Mouse (Mus musculus) kidney, adult 9 months (tissue): ENCODE results near the gene Uevld.
"Not testable (repeated sequence)": the region's sequence is repeated elsewhere in the genome, so short reads cannot be mapped to it uniquely, and the experiment has no call there.

Source experiments
- DNase-seq: peaks from one replicate; pipeline ENCODE4 v3.0.0; 2022

Uevld gene

GRCm38 (mm10) chr7:46957831-46958691 is at the start of gene Uevld:
Uevld (minus strand) TSS chr7:46958527.
- peak; percentile 96 for DNase-seq

GRCm38 (mm10) chr7:47007818-47008167 is 49.5 kb upstream of the Uevld start:
- DNase-seq: no peak

GRCm38 (mm10) chr7:47007109-47007780 is 48.9 kb upstream of the Uevld start:
- peak; percentile 29 for DNase-seq

GRCm38 (mm10) chr7:47003411-47004115 is 45.2 kb upstream of the Uevld start:
- no peak for DNase-seq

- DNase-seq: no peak
Measured at GRCm38 (mm10) chr7:47001900-47002275, 43.6 kb upstream of the Uevld start.

- DNase-seq: no peak
Measured at GRCm38 (mm10) chr7:47001125-47001899, 43.0 kb upstream of the Uevld start.

GRCm38 (mm10) chr7:47000644-47000983 is 42.3 kb upstream of the Uevld start:
- DNase-seq: peak; percentile 52

GRCm38 (mm10) chr7:46999983-47000643 is 41.8 kb upstream of the Uevld start:
- DNase-seq: peak; percentile 77

- no peak for DNase-seq
Measured at GRCm38 (mm10) chr7:46998942-46999341, 40.6 kb upstream of the Uevld start.

GRCm38 (mm10) chr7:46997644-46998395 is 39.5 kb upstream of the Uevld start:
- DNase-seq: peak; percentile 68

- no peak for DNase-seq
Measured at GRCm38 (mm10) chr7:46997008-46997407, 38.7 kb upstream of the Uevld start.

- no peak for DNase-seq
Measured at GRCm38 (mm10) chr7:46995558-46995957, 37.2 kb upstream of the Uevld start.

GRCm38 (mm10) chr7:46993079-46993478 is 34.8 kb upstream of the Uevld start:
- no peak for DNase-seq

- DNase-seq: not testable (repeated sequence)
Measured at GRCm38 (mm10) chr7:46989387-46989786, 31.1 kb upstream of the Uevld start.

- no peak for DNase-seq
Measured at GRCm38 (mm10) chr7:46987073-46987472, 28.7 kb upstream of the Uevld start.

GRCm38 (mm10) chr7:46986646-46987045 is 28.3 kb upstream of the Uevld start:
- DNase-seq: no peak

- DNase-seq: no peak
Measured at GRCm38 (mm10) chr7:46985718-46986505, 27.6 kb upstream of the Uevld start.

- no peak for DNase-seq
Measured at GRCm38 (mm10) chr7:46983280-46983679, 25.0 kb upstream of the Uevld start, which contains the start of gene Gm9999. Gm9999 (plus strand) TSS chr7:46983580.

GRCm38 (mm10) chr7:46975456-46975855 is 17.1 kb upstream of the Uevld start:
- no peak for DNase-seq

- DNase-seq: no peak
Measured at GRCm38 (mm10) chr7:46974648-46975047, 16.3 kb upstream of the Uevld start.

GRCm38 (mm10) chr7:46969898-46970297 is 11.6 kb upstream of the Uevld start:
- DNase-seq: no peak
